Mouse (Mus musculus): Measurements from ENCODE around the gene Lin52.

DNA sequence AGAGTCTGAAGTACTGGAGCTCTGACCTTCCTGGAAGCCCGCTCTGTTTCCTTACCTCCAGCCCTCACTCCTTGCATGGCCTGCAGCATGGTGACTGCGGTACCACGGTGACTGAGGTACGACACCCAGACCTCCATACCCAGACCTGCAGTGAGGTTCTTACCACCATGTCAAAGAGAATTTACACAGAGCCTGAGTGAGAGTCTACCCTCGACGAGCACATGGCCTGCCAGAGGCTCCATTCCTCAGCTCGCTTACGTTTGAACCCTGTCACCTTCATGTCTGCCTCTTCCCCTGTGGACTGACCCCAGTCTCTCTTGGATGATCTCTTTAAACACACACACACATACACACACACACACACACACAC is 81.6 kb downstream of the Lin52 start:
- TF ChIP-seq FLI1 (IDR thresholded peaks at IDR 0.05; ENCODE audit: low read length) (no peak), GATA1 (IDR thresholded peaks at IDR 0.05; ENCODE audit: borderline replicate concordance, low read length) (no peak)
